Mouse (Mus musculus): ENCODE measurements around the gene Dmap1. TPM values are rescaled to one million over a fixed set of nuclear protein-coding genes. Genes with fewer than 3 reads are reported as not detected.

Dmap1 gene
- polyA plus RNA-seq, 1 experiment from 2014 or later, result 56.1 TPM

DNA sequence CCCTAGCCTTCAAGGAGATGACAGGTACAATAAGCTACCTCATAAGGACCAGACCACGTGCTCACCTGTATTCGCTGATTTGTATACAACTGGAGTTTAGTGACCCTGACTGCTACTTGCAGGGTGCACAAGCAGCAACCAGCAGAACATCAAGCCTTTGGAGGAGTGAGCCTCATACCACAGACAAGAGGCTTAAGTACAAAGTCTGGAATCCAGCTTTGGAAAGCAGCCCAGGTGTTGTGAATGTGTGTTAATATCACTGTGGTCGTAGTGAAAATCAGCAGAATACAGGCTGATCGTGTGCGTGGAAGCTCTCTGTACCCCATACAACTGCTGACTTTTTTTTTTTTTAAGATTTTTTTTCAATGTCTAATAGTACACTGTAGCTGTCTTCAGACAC, 22.1 kb downstream of the Dmap1 start:
- H3K4me1 ChIP-seq (replicated peaks; ENCODE audit: control insufficient read depth, insufficient read depth, low read length), result no peaks in the 10 kb centered on the region
- H3K4me3 ChIP-seq (ENCODE audit: low read length), result no peak overlapping the region
- no peaks in the 10 kb centered on the region for H3K27me3 ChIP-seq (ENCODE audit: control insufficient read depth, insufficient read depth, low read depth, low read length)
- no peak for ATAC-seq (ENCODE audit: low read depth)
- 90% methylated on average over 5 of the region's 5 CpGs for WGBS
- no peak overlapping the region for H3K4me2 ChIP-seq (ENCODE audit: low read depth, low read length)
- H3K9me3 ChIP-seq (ENCODE audit: control insufficient read depth, low read length), result no peaks in the 10 kb centered on the region
- no peak overlapping the region for H3K27ac ChIP-seq (ENCODE audit: low read length)
- H3K9ac ChIP-seq (ENCODE audit: low read length), result no peak overlapping the region
- H3K36me3 ChIP-seq (ENCODE audit: control insufficient read depth, insufficient read depth, low read length), result no peaks in the 10 kb centered on the region; the same call in 1 of the 2 replicates

DNA sequence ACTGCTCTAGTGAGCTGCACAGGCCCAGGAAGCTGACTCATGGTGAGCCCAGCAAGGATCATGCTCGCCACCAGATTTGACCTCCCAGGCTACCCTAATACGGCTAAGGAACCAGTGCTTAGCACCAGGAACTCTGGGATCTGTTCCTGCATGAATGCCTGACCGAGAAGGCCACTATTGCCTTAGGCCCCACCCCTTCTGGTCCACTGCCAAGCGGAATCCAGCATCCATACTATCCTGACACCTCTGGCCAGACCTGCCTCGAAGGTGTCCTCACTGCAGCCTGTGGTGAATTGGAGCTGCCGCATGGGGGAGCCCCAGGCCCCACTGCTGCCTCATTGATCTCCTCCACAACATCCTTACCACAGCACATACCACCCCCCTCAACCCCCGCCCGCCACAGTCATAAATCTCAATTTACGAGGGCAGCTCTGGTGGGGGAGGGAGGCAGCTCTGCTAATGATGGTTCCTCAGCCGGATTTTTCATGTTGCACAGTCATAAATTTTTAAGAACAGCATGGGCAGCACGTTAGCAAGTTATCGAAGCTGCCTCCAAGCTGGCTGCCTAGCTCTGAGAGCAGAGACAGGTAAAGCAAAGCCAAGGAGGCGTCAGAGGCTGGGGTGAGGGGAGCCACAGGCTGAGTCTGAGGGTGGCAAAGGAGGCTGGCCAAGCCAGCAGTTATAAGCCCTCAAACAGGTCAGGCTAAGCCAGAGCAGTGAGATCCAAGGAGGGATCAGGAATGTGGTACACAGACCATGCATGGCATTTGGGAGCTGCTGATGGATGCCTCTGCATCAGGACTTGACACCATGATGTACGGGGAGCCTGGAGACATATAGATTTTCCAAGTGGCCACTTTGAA, 23.3 kb downstream of the Dmap1 start:
- H3K4me1 ChIP-seq (replicated peaks; ENCODE audit: control insufficient read depth, insufficient read depth, low read length), result no peaks in the 10 kb centered on the region
- no peak for ATAC-seq (ENCODE audit: low read depth)
- no peaks in the 10 kb centered on the region for H3K27me3 ChIP-seq (ENCODE audit: control insufficient read depth, insufficient read depth, low read depth, low read length)
- no peak overlapping the region for H3K27ac ChIP-seq (ENCODE audit: low read length)
- WGBS, result 50% methylated on average over 14 of the region's 14 CpGs
- no peak overlapping the region for H3K4me3 ChIP-seq (ENCODE audit: low read length)
- H3K36me3 ChIP-seq (ENCODE audit: control insufficient read depth, insufficient read depth, low read length), result no peaks in the 10 kb centered on the region; the same call in 1 of the 2 replicates
- H3K9me3 ChIP-seq (ENCODE audit: control insufficient read depth, low read length), result no peaks in the 10 kb centered on the region
- no peak overlapping the region for H3K9ac ChIP-seq (ENCODE audit: low read length)
- no peak overlapping the region for H3K4me2 ChIP-seq (ENCODE audit: low read depth, low read length)

DNA sequence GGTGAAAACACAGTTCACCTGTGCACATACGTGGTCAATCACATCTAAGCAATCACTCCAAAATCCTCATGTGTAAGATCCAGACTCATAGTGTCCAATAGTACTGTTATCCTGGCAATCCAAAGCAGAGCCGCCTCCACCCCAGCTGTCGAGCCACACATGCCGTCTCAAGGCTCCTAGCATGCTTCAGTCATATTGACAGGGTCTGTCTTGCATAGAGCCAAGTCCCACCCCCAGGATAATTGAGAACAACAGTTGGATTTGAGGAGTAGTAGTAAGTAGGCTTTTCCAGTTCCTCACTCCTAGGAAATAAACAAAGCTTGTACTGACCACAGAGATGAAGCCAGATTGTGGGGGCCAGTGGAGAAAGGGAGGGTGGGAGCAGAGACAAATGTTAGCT, 24.4 kb downstream of the Dmap1 start:
- Histone ChIP-seq H3K9me3 (ENCODE audit: control insufficient read depth, low read length) (no peaks in the 10 kb centered on the region), H3K27me3 (ENCODE audit: control insufficient read depth, insufficient read depth, low read depth, low read length) (no peaks in the 10 kb centered on the region), H3K4me3 (ENCODE audit: low read length) (no peak overlapping the region), H3K36me3 (ENCODE audit: control insufficient read depth, insufficient read depth, low read length) (no peaks in the 10 kb centered on the region; the same call in 1 of the 2 replicates), H3K27ac (ENCODE audit: low read length) (no peak overlapping the region), H3K9ac (ENCODE audit: low read length) (no peak overlapping the region), H3K4me1 (replicated peaks; ENCODE audit: control insufficient read depth, insufficient read depth, low read length) (no peaks in the 10 kb centered on the region), H3K4me2 (ENCODE audit: low read depth, low read length) (no peak overlapping the region)
- peak; percentile 37; the same call in 1 of the 2 replicates for ATAC-seq (ENCODE audit: low read depth)
- WGBS, result 64% methylated on average over 4 of the region's 4 CpGs

DNA sequence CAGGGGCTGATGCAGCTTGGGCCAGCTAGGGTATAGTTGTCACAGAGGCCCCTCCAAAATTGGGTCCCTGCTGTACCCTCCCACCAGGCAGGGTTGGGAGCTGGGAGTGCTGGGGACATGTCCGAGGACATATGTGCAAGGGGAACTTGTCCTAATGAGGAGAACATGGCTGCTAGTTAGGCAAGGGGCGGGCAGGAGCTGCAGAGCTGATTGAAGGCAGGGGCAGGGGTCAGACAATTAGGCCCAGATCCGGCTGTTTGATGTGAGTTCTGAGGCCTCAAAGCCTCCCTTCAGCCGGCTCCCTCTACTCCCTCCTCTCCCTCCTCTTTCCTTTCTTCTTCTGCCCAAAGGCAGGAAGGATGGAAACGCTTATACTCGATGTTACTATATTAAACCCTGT, 25.1 kb downstream of the Dmap1 start:
- no peak for ATAC-seq (ENCODE audit: low read depth)
- H3K9ac ChIP-seq (ENCODE audit: low read length), result no peak overlapping the region
- no peaks in the 10 kb centered on the region; the same call in 1 of the 2 replicates for H3K36me3 ChIP-seq (ENCODE audit: control insufficient read depth, insufficient read depth, low read length)
- no peaks in the 10 kb centered on the region for H3K9me3 ChIP-seq (ENCODE audit: control insufficient read depth, low read length)
- H3K27me3 ChIP-seq (ENCODE audit: control insufficient read depth, insufficient read depth, low read depth, low read length), result no peaks in the 10 kb centered on the region
- WGBS, result 41% methylated on average over 6 of the region's 6 CpGs
- no peaks in the 10 kb centered on the region for H3K4me1 ChIP-seq (replicated peaks; ENCODE audit: control insufficient read depth, insufficient read depth, low read length)
- H3K4me2 ChIP-seq (ENCODE audit: low read depth, low read length), result no peak overlapping the region
- no peak overlapping the region for H3K4me3 ChIP-seq (ENCODE audit: low read length)
- H3K27ac ChIP-seq (ENCODE audit: low read length), result no peak overlapping the region

DNA sequence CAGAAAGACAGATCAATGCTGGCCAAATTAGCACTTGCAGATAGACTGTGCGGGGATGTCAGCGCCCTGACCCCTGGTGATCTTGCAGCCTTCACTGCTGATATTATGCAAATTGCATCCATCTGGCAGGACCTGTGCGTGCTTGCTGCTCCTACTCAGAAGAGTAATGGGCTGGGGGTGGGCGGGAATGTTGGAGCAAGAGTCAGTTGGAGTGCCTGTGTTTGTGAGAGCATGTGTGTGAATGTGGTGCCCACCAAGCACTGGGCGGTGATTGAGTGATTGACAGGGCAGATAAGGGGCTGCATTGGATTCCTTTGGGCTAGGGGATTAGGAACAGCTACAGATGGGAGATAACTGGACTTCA, 26.6 kb downstream of the Dmap1 start:
- Histone ChIP-seq H3K4me3 (ENCODE audit: low read length) (no peak overlapping the region), H3K27ac (ENCODE audit: low read length) (no peak overlapping the region), H3K9ac (ENCODE audit: low read length) (no peak overlapping the region), H3K36me3 (ENCODE audit: control insufficient read depth, insufficient read depth, low read length) (peaks cover 2% of the 10 kb centered on the region; the same call in 1 of the 2 replicates), H3K4me1 (replicated peaks; ENCODE audit: control insufficient read depth, insufficient read depth, low read length) (no peaks in the 10 kb centered on the region), H3K27me3 (ENCODE audit: control insufficient read depth, insufficient read depth, low read depth, low read length) (no peaks in the 10 kb centered on the region), H3K9me3 (ENCODE audit: control insufficient read depth, low read length) (no peaks in the 10 kb centered on the region), H3K4me2 (ENCODE audit: low read depth, low read length) (no peak overlapping the region)
- 54% methylated on average over 5 of the region's 5 CpGs for WGBS
- no peak for ATAC-seq (ENCODE audit: low read depth)

DNA sequence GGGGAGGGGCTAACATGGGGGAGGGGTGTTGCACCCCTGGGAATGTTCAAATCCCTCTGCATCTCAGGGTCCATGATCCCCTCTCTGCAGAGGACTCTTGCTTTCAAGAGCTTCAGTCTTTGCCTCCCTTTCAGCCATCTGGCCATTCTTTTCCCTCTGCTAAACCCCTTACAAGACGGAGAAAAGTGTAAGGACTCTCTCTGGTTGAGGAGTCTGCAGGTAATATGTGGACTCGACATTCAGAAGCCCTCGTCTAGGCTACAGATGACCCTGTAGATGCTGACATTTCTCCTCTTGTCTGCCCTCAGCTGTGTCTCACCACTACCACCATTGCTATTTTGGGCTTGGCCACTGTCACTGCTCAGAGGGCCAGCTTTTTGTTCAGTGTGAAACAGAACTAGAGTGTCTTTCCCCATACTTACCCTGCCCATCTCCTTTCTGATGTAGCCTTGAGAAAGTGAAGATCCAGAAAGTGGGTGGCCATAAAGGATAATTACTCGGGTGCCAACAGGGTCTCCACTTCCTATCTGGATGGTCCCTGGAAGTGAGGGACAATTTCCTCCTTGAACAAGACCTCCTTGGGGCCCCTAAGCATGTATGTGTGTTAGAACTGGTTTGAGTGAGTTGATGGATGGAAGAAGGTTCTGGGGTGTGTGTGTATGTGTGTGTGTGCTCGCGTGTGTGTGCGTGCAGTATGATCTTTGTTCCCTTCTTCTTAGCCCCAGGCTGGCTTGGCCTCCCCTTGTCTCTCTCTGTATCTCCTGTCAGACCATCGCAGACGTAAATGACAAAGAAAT, 27.2 kb downstream of the Dmap1 start:
- H3K4me1 ChIP-seq (replicated peaks; ENCODE audit: control insufficient read depth, insufficient read depth, low read length), result no peaks in the 10 kb centered on the region
- H3K27ac ChIP-seq (ENCODE audit: low read length), result no peak overlapping the region
- H3K27me3 ChIP-seq (ENCODE audit: control insufficient read depth, insufficient read depth, low read depth, low read length), result no peaks in the 10 kb centered on the region
- ATAC-seq (ENCODE audit: low read depth), result no peak
- no peak overlapping the region for H3K9ac ChIP-seq (ENCODE audit: low read length)
- H3K4me3 ChIP-seq (ENCODE audit: low read length), result no peak overlapping the region
- peaks cover 2% of the 10 kb centered on the region; the same call in 1 of the 2 replicates for H3K36me3 ChIP-seq (ENCODE audit: control insufficient read depth, insufficient read depth, low read length)
- 62% methylated on average over 9 of the region's 9 CpGs for WGBS
- no peak overlapping the region for H3K4me2 ChIP-seq (ENCODE audit: low read depth, low read length)
- H3K9me3 ChIP-seq (ENCODE audit: control insufficient read depth, low read length), result no peaks in the 10 kb centered on the region

DNA sequence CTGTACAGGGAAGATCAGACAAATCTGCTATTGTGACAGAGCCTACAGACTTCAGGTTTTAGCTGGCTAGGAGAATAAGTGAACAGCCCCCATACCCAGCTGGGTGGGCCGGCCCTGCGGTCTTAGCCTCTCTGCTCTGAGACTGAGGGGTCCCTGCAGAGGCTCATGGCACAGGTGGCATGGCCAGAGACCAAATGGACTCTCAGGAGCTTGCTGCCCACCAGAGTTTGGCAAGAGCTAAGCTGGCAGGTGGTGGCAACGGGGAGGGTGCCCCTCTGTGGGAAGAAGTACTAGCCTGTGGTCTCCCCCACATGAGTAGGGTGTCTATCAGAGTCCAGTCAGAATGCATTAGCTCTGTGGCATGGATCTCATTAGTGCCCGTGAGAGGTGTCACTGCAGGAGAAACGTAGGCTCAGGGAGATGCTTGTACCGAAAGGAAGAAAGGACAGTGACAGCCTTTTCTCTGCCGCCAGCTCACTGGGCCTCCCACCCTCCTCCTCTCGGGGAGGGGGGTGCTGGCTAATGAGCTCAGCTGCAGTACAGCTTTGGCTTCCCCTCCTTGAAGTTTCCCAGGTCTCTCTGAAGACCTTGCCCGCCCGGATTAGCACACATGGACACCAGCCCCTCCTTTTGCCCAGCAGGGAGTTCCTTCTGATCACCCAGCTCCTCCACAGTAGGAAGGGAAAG, 27.9 kb downstream of the Dmap1 start:
- peaks cover 2% of the 10 kb centered on the region; the same call in 1 of the 2 replicates for H3K36me3 ChIP-seq (ENCODE audit: control insufficient read depth, insufficient read depth, low read length)
- WGBS, result 35% methylated on average over 10 of the region's 10 CpGs
- H3K27me3 ChIP-seq (ENCODE audit: control insufficient read depth, insufficient read depth, low read depth, low read length), result no peaks in the 10 kb centered on the region
- no peak overlapping the region for H3K27ac ChIP-seq (ENCODE audit: low read length)
- H3K4me2 ChIP-seq (ENCODE audit: low read depth, low read length), result no peak overlapping the region
- H3K9ac ChIP-seq (ENCODE audit: low read length), result no peak overlapping the region
- no peak for ATAC-seq (ENCODE audit: low read depth)
- H3K9me3 ChIP-seq (ENCODE audit: control insufficient read depth, low read length), result no peaks in the 10 kb centered on the region
- H3K4me1 ChIP-seq (replicated peaks; ENCODE audit: control insufficient read depth, insufficient read depth, low read length), result no peaks in the 10 kb centered on the region
- no peak overlapping the region for H3K4me3 ChIP-seq (ENCODE audit: low read length)

DNA sequence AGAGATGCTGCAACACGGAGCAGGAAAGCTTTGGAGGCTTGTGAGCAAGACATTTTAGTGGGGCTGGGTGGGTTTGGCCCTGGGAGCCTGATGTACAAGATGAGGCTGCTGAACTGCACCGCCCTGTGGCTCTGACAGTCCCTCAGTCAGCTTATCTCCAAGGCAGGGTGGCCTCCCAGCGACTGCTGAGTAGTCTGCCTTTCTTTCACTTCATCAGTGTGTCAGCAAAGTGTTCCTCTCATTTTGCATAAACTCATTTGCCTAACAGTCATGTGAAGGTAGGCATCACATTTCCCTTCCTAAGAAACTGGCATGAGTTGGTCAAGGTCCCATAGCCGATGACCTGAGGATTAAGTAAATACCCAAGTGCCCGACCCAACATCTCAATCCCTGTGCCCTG, 29.3 kb downstream of the Dmap1 start:
- no peaks in the 10 kb centered on the region for H3K9me3 ChIP-seq (ENCODE audit: control insufficient read depth, low read length)
- H3K27me3 ChIP-seq (ENCODE audit: control insufficient read depth, insufficient read depth, low read depth, low read length), result no peaks in the 10 kb centered on the region
- no peak for ATAC-seq (ENCODE audit: low read depth)
- H3K27ac ChIP-seq (ENCODE audit: low read length), result no peak overlapping the region
- H3K4me1 ChIP-seq (replicated peaks; ENCODE audit: control insufficient read depth, insufficient read depth, low read length), result no peaks in the 10 kb centered on the region
- WGBS, result 62% methylated on average over 5 of the region's 5 CpGs
- H3K4me3 ChIP-seq (ENCODE audit: low read length), result no peak overlapping the region
- no peak overlapping the region for H3K4me2 ChIP-seq (ENCODE audit: low read depth, low read length)
- peaks cover 2% of the 10 kb centered on the region; the same call in 1 of the 2 replicates for H3K36me3 ChIP-seq (ENCODE audit: control insufficient read depth, insufficient read depth, low read length)
- H3K9ac ChIP-seq (ENCODE audit: low read length), result no peak overlapping the region

DNA sequence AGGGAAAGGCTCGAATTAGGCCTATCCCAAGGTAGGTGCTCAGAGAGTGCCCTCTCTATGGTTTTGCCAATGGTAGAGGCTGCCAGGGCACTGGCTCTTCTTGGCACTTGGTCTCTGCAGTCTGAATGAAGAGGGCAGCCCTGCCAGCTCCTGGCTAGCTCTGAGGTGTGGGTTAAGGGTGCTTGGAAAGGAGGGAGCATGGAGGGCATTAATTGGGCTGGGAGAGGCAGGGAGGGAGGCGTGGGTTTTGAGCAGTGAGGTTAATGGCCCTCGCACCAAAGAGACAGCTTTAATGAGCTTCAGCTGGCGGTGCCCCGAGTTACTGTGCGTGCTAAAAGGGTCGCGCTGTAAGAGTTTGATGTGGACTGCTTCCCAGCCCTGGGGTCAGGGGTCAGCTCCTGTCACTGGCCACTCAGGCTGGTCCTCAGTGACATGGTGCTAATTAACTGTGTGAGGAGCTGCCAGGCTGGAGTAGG, 30.4 kb downstream of the Dmap1 start:
- no peak for ATAC-seq (ENCODE audit: low read depth)

More for the DNA sequence above, 30.4 kb downstream of the Dmap1 start:
- Histone ChIP-seq H3K4me1 (replicated peaks; ENCODE audit: control insufficient read depth, insufficient read depth, low read length) (no peaks in the 10 kb centered on the region), H3K27me3 (ENCODE audit: control insufficient read depth, insufficient read depth, low read depth, low read length) (no peaks in the 10 kb centered on the region), H3K9me3 (ENCODE audit: control insufficient read depth, low read length) (no peaks in the 10 kb centered on the region), H3K4me3 (ENCODE audit: low read length) (no peak overlapping the region), H3K9ac (ENCODE audit: low read length) (no peak overlapping the region), H3K36me3 (ENCODE audit: control insufficient read depth, insufficient read depth, low read length) (peaks cover 2% of the 10 kb centered on the region; the same call in 1 of the 2 replicates), H3K27ac (ENCODE audit: low read length) (no peak overlapping the region), H3K4me2 (ENCODE audit: low read depth, low read length) (no peak overlapping the region)
- WGBS, result 57% methylated on average over 8 of the region's 8 CpGs
